Mouse (Mus musculus): Measurements from ENCODE around the gene Olfr849. TPM values are rescaled to one million over a fixed set of nuclear protein-coding genes. Genes with fewer than 3 reads are reported as not detected.

Olfr849 gene
- total RNA-seq (2021): not detected

- intact Hi-C loops (cut with DNase I): no loop called here
- no peak for DNase-seq
These were observed at the start of gene Olfr849 for GRCm38 (mm10) chr9:19439966-19440365. TSS of gene Olfr849 (plus strand) at chr9:19440266.

DNA sequence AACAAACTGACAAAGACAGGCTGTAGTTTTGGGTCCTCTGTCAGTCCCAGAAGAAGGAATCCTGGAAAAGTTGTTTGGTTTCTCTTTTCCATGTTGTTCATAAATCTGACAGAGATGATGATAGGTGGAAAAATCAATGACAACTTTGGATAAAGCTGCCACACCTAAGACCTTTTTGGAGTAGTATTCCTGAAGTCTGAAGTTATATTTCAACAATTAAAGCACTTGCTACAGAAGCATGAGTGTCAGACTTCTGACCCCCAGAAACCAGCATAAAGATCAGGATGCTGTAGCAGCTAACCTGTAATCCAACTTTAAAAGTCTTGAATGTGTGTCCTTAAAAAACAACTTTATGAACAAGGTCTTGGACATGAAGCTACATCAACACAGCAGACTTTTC, 38.1 kb downstream of the Olfr849 start, which contains the start of gene Olfr850:
Gene Olfr850, minus strand, starts transcription at position 101 of the 400 bp plus-strand sequence.
- no peak for DNase-seq
- intact Hi-C loops (cut with DNase I): no loop called here

- no peak for DNase-seq
- intact Hi-C loops (cut with DNase I): no loop called here
These were observed 52.9 kb downstream of the Olfr849 start, which contains the start of gene Olfr851 for GRCm38 (mm10) chr9:19492995-19493394. TSS of gene Olfr851 (plus strand) at chr9:19493295.

Other genes with a start within 250 kb of the Olfr849 start
- not detected for gene Olfr843, start 188.3 kb upstream of the Olfr849 start, total RNA-seq (2021)
- not detected for gene Olfr844, start 123.9 kb upstream of the Olfr849 start, total RNA-seq (2021)
- gene Olfr845, start 103.8 kb upstream of the Olfr849 start, total RNA-seq (2021): not detected
- not detected for gene Olfr846, start 76.3 kb upstream of the Olfr849 start, total RNA-seq (2021)
- not detected for gene Olfr847, start 61.6 kb upstream of the Olfr849 start, total RNA-seq (2021)
- gene Olfr850, start 38.0 kb downstream of the Olfr849 start, total RNA-seq (2021): not detected
- gene Olfr851, start 53.0 kb downstream of the Olfr849 start, total RNA-seq (2021): not detected
- not detected for gene Olfr853, start 100.8 kb downstream of the Olfr849 start, total RNA-seq (2021)
- gene Olfr854, start 127.1 kb downstream of the Olfr849 start, total RNA-seq (2021): not detected
- gene Olfr855, start 142.4 kb downstream of the Olfr849 start, total RNA-seq (2021): not detected
- 10 to 100 TPM; 26.7 to 28.0 TPM for gene Zfp317, start 181.8 kb downstream of the Olfr849 start, total RNA-seq (2021)